Mouse (Mus musculus): ENCODE results near the gene Trabd. TPM values are rescaled to one million over a fixed set of nuclear protein-coding genes. Genes with fewer than 3 reads are reported as not detected.

Gene Trabd
- 56.2 and 57.8 TPM in 2 replicates for polyA plus RNA-seq (2016; fragmentation: Nextera tagmentation; extraction: Ambion mirVana)

GRCm38 (mm10) chr15:89074613-89075477, at the start of gene Trabd:
Trabd (plus strand) TSS chr15:89075124.
- H3K27me3 ChIP-seq (ENCODE audit: insufficient read depth, poor library complexity, severe bottlenecking): peaks cover 18% of the 10 kb centered on the region
- H3K9me3 ChIP-seq: no peaks in the 10 kb centered on the region
- H3K36me3 ChIP-seq: peaks cover 13% of the 10 kb centered on the region; the same call in 1 of the 2 replicates
- H3K4me3 ChIP-seq: peak within 1 kb of the TSS; percentile 90
- H3K4me1 ChIP-seq (replicated peaks): peaks cover 51% of the 10 kb centered on the region
- 32% methylated on average over 11 of the region's 11 CpGs for WGBS
- H3K27ac ChIP-seq: peak within 1 kb of the TSS; percentile 96
- DNase-seq (ENCODE audit: low spot score): peak; percentile 22

GRCm38 (mm10) chr15:89044381-89044780, 30.5 kb upstream of the Trabd start:
- H3K4me3 ChIP-seq: no peak overlapping the region
- H3K27me3 ChIP-seq (ENCODE audit: insufficient read depth, poor library complexity, severe bottlenecking): no peaks in the 10 kb centered on the region
- no peaks in the 10 kb centered on the region for H3K36me3 ChIP-seq
- H3K27ac ChIP-seq: no peak overlapping the region
- H3K9me3 ChIP-seq: peaks cover 9% of the 10 kb centered on the region; the same call in 1 of the 2 replicates
- no peaks in the 10 kb centered on the region for H3K4me1 ChIP-seq (replicated peaks)
- no peak for DNase-seq (ENCODE audit: low spot score)
- WGBS: 76% methylated on average over 5 of the region's 5 CpGs

GRCm38 (mm10) chr15:89046356-89046755, 28.6 kb upstream of the Trabd start:
- H3K27ac ChIP-seq: no peak overlapping the region
- no peaks in the 10 kb centered on the region for H3K36me3 ChIP-seq
- 78% methylated on average over 4 of the region's 4 CpGs for WGBS
- H3K4me1 ChIP-seq (replicated peaks): no peaks in the 10 kb centered on the region
- DNase-seq (ENCODE audit: low spot score): no peak
- peaks cover 9% of the 10 kb centered on the region; the same call in 1 of the 2 replicates for H3K9me3 ChIP-seq
- no peaks in the 10 kb centered on the region for H3K27me3 ChIP-seq (ENCODE audit: insufficient read depth, poor library complexity, severe bottlenecking)
- H3K4me3 ChIP-seq: no peak overlapping the region

- WGBS: 90% methylated on average over 7 of the region's 7 CpGs
- DNase-seq (ENCODE audit: low spot score): no peak
- no peak overlapping the region for H3K27ac ChIP-seq
- peaks cover 29% of the 10 kb centered on the region for H3K27me3 ChIP-seq (ENCODE audit: insufficient read depth, poor library complexity, severe bottlenecking)
- no peaks in the 10 kb centered on the region for H3K36me3 ChIP-seq
- H3K4me3 ChIP-seq: no peak overlapping the region
- peaks cover 7% of the 10 kb centered on the region for H3K4me1 ChIP-seq (replicated peaks)
- no peaks in the 10 kb centered on the region for H3K9me3 ChIP-seq
Observed at GRCm38 (mm10) chr15:89054666-89055065, 20.3 kb upstream of the Trabd start.

- peaks cover 67% of the 10 kb centered on the region for H3K27me3 ChIP-seq (ENCODE audit: insufficient read depth, poor library complexity, severe bottlenecking)
- no peaks in the 10 kb centered on the region for H3K9me3 ChIP-seq
Observed at GRCm38 (mm10) chr15:89058736-89059135, 16.2 kb upstream of the Trabd start.

GRCm38 (mm10) chr15:89059161-89059931, 15.6 kb upstream of the Trabd start, which contains the start of gene Panx2:
Panx2 (plus strand) TSS chr15:89059734.
- no peaks in the 10 kb centered on the region for H3K36me3 ChIP-seq
- peak within 1 kb of the TSS; percentile 88 for H3K27ac ChIP-seq
- H3K4me3 ChIP-seq: peak within 1 kb of the TSS; percentile 76
- WGBS: 1% methylated on average over 50 of the region's 57 CpGs
- H3K27me3 ChIP-seq (ENCODE audit: insufficient read depth, poor library complexity, severe bottlenecking): peaks cover 73% of the 10 kb centered on the region
- peak; percentile 46 for DNase-seq (ENCODE audit: low spot score)
- no peaks in the 10 kb centered on the region for H3K9me3 ChIP-seq
- H3K4me1 ChIP-seq (replicated peaks): peaks cover 15% of the 10 kb centered on the region

More at GRCm38 (mm10) chr15:89058736-89059135, 16.2 kb upstream of the Trabd start:
- DNase-seq (ENCODE audit: low spot score): no peak
- peak overlapping the region; percentile 76 for H3K4me3 ChIP-seq
- peaks cover 15% of the 10 kb centered on the region for H3K4me1 ChIP-seq (replicated peaks)
- no peak overlapping the region for H3K27ac ChIP-seq
- no peaks in the 10 kb centered on the region for H3K36me3 ChIP-seq
- 31% methylated on average over 6 of the region's 6 CpGs for WGBS

- WGBS: 2% methylated on average over 43 of the region's 48 CpGs
- peak; percentile 61 for DNase-seq (ENCODE audit: low spot score)
- Histone ChIP-seq H3K4me3 (peak overlapping the region; percentile 76), H3K27me3 (ENCODE audit: insufficient read depth, poor library complexity, severe bottlenecking) (peaks cover 79% of the 10 kb centered on the region), H3K9me3 (no peaks in the 10 kb centered on the region), H3K36me3 (no peaks in the 10 kb centered on the region), H3K27ac (peak overlapping the region; percentile 88), H3K4me1 (replicated peaks) (peaks cover 15% of the 10 kb centered on the region)
Observed at GRCm38 (mm10) chr15:89060032-89060681, 14.8 kb upstream of the Trabd start.

GRCm38 (mm10) chr15:89060811-89061460, 14.0 kb upstream of the Trabd start:
- H3K27ac ChIP-seq: no peak overlapping the region
- 88% methylated on average over 12 of the region's 12 CpGs for WGBS
- H3K4me1 ChIP-seq (replicated peaks): peaks cover 15% of the 10 kb centered on the region
- H3K4me3 ChIP-seq: peak overlapping the region; percentile 76
- no peak for DNase-seq (ENCODE audit: low spot score)
- H3K9me3 ChIP-seq: no peaks in the 10 kb centered on the region
- peaks cover 81% of the 10 kb centered on the region for H3K27me3 ChIP-seq (ENCODE audit: insufficient read depth, poor library complexity, severe bottlenecking)
- H3K36me3 ChIP-seq: no peaks in the 10 kb centered on the region

- no peaks in the 10 kb centered on the region for H3K9me3 ChIP-seq
- H3K27me3 ChIP-seq (ENCODE audit: insufficient read depth, poor library complexity, severe bottlenecking): peaks cover 91% of the 10 kb centered on the region
- no peaks in the 10 kb centered on the region for H3K36me3 ChIP-seq
- no peak for DNase-seq (ENCODE audit: low spot score)
- peaks cover 15% of the 10 kb centered on the region for H3K4me1 ChIP-seq (replicated peaks)
- H3K27ac ChIP-seq: no peak overlapping the region
- no peak overlapping the region for H3K4me3 ChIP-seq
- WGBS: 86% methylated on average over 6 of the region's 6 CpGs
Observed at GRCm38 (mm10) chr15:89061761-89062517, 13.0 kb upstream of the Trabd start.

- peaks cover 92% of the 10 kb centered on the region for H3K27me3 ChIP-seq (ENCODE audit: insufficient read depth, poor library complexity, severe bottlenecking)
- no peaks in the 10 kb centered on the region for H3K9me3 ChIP-seq
- no peak for DNase-seq (ENCODE audit: low spot score)
- H3K4me3 ChIP-seq: no peak overlapping the region
- H3K36me3 ChIP-seq: no peaks in the 10 kb centered on the region
- 92% methylated on average over 5 of the region's 5 CpGs for WGBS
- H3K4me1 ChIP-seq (replicated peaks): peaks cover 17% of the 10 kb centered on the region
- H3K27ac ChIP-seq: no peak overlapping the region
Observed at GRCm38 (mm10) chr15:89062518-89062910, 12.4 kb upstream of the Trabd start.

GRCm38 (mm10) chr15:89063001-89063400, 11.9 kb upstream of the Trabd start:
- peaks cover 92% of the 10 kb centered on the region for H3K27me3 ChIP-seq (ENCODE audit: insufficient read depth, poor library complexity, severe bottlenecking)
- H3K9me3 ChIP-seq: no peaks in the 10 kb centered on the region
- H3K4me3 ChIP-seq: no peak overlapping the region
- 83% methylated on average over 7 of the region's 7 CpGs for WGBS
- no peak for DNase-seq (ENCODE audit: low spot score)
- H3K27ac ChIP-seq: no peak overlapping the region
- H3K36me3 ChIP-seq: no peaks in the 10 kb centered on the region
- peaks cover 22% of the 10 kb centered on the region for H3K4me1 ChIP-seq (replicated peaks)

All from hindbrain, embryonic 10.5 days (tissue).